Mouse (Mus musculus) erythroblast, adult 5-6 weeks (primary cell): ENCODE data around the gene Chaf1b. TPM values are rescaled to one million over a fixed set of nuclear protein-coding genes. Genes with fewer than 3 reads are reported as not detected.

Experiments
- ATAC-seq: replicated peaks from 2 replicates; pipeline ENCODE4 v1.8.0; 2016; ENCODE audit warnings: moderate number of reproducible peaks, mild to moderate bottlenecking, moderate TSS enrichment, inconsistent platforms; ENCODE audit not compliant: poor library complexity, low FRiP score, severe bottlenecking
- total RNA-seq, 2 experiments: library from RNA; stranded (forward) in 1 of 2; stranded (reverse) in 1 of 2; fragments of 150-400 nt in 1 of 2; fragments of 200-764, 138-1000 nt in 1 of 2; gene quantifications; 2 replicates each; pipeline versions ENCODE4 v1.2.3 to v1.2.4; 2015 to 2017; ENCODE audit warnings: low replicate concordance in 2 of 2

Chaf1b gene
- total RNA-seq, 2 experiments from 2014 or later: 6.9 to 16.4 TPM

DNA sequence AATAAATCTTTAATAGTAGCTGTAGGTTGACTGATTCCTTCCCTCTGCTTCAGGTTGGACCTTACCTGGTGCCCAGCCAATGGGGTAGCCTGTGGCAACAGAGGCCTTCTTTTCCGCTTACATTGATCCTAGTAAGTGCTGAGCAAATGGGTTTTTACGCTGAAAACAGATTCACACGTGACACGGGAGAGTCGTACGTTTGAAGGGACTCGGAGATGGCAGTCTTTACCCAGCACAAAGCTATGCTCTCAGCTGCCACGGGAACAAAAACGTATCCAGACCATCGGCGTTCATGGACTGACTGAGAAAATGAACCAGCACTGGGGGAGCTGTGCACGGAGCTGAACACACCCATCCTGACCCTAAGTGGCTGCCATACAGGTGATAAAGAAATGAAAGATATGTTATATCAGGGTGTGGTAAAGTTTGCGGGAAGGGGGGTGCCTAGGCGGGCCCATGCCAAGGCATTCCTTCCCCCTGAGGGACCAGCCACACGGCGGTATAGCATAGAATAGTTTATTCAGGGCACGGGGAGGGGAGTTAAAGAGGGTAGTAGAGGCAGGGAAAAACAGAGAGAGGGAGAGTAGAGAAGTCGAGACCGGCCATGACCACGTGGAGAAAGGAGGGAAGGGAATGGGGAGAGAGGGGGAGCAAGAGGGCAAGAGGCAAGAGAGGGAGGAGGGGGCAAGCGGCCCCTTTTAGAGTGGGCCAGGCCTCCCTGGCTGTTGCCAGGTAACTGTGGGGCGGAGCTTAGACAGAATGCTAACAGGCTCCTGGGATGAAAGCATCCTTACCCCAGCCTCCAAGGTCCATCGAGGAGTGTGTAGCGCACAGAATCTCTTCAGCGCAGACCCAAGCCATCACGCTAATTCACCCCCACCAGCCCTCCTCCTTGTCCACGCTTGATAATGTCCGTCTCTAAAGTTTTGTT, 27.3 kb downstream of the Chaf1b start:
- ATAC-seq: no peak

GRCm38 (mm10) chr16:93912158-93912557, 28.5 kb downstream of the Chaf1b start:
- ATAC-seq: no peak

DNA sequence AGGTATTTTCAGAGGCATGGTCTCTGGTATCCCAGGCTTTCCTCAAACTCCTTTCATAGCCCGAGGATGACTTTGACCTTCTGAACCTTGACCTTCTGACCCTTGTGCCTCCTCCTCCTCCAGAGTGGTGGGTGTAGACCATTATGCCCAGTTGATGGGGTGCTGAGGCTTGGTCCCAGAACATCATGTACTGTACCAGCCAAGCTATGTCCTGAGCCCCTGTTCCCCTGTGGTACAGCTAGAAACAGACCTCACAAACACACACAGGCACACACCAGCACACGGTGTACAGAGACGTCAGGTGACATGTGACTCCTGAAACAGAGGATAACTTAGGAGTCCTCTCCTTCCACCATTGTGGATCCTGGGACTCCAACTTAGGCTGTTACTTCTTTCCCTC, 29.1 kb downstream of the Chaf1b start:
- ATAC-seq: no peak

GRCm38 (mm10) chr16:93913881-93914576, 30.3 kb downstream of the Chaf1b start:
- no peak for ATAC-seq

DNA sequence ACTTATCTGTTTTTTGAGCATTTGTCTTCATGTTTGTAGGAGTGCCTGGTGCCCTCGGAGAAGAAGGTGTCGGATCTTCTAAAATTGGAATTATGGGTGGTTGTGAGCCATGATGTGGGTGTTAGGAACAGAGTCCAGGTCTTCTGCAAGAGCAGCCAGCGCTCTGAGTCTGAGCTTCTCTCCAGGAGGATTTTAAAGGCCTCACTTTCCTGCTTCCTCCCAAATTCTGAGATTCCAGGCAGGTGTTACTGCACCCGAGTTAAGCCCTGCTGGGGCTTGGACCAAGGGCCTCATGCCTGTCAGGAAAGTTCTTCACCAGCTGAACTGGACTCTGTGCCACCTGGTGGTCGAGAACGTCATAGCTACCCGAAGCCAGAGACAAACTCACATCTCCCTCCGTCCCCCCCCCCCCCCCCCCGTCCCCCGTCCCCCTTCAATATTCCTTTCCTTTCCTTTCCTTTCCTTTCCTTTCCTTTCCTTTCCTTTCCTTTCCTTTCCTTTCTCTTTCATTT, 31.7 kb downstream of the Chaf1b start:
- ATAC-seq: no peak

GRCm38 (mm10) chr16:93917712-93918678, 34.3 kb downstream of the Chaf1b start:
- peak; percentile 84 for ATAC-seq

- ATAC-seq: peak; percentile 15; the same call in 1 of the 2 replicates
Observed at GRCm38 (mm10) chr16:93918679-93919060, 35.0 kb downstream of the Chaf1b start.

- ATAC-seq: no peak
Observed at GRCm38 (mm10) chr16:93919189-93919588, 35.5 kb downstream of the Chaf1b start.

DNA sequence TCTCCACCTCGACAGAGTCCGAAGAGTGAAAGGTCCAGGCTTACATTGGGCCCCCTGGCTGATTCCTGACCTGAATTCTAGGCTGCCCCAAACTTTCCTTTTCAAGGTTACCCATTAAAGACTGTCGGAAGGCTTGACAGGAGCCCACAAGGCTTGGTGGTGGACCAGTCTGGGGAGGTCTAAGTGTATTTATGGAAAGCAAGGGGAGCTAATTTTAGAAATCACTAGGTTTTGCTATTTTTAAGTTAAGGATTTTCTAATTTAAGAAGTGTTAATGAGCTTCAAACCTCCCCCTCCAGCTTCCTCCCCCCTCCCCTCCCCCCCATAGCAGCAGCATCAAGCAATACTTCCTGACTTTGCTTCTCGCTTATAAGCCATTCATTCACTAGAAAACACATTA, 37.0 kb downstream of the Chaf1b start:
- ATAC-seq: no peak

DNA sequence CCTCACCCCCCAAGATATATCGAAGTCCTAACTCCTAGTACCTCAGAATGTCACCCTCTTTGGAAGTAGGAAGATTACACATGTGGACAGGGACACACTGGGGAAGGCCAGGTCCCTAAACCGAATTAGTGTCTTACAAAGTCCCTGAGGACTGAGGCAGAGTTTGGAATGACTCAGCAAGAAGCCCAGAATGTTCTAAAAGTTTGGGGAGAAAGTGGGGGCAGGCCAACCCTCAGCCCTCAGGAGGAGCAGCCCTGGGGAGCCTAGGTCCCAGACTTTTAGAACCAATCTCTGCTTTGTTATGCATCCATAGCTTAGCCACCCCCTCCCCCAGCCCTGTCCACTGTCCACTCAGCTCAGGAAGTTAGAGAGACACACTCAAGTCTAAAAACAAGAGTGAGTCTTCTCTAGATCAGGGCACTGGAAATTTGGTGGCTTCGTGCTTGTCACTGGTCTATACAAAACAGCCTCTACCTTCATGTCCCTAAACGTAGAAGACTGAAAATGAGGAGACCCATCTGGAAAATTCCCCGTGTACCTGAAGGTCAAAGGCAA, 39.2 kb downstream of the Chaf1b start:
- no peak for ATAC-seq

DNA sequence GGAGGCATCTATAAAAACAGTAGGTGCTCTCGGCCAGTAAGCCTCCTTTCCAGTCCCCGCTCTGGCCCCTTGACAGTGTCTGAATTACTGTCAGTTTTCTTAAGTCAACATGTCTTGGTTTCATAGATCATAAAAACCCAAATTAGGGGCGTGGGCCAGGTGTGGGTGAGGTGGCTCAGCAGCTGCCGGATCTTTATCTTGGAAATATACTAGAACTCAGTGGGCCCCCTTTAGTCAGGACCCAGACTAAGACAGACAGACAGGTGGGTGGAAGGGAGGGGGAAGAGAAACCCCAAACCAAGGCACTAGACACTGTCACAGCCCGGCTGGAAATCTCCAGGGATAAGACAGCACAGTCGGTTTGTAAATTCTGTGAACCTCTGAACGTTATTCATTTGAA, 40.1 kb downstream of the Chaf1b start:
- no peak for ATAC-seq

- ATAC-seq: no peak
Observed at GRCm38 (mm10) chr16:93925684-93926247, 42.1 kb downstream of the Chaf1b start.

GRCm38 (mm10) chr16:93929370-93930032, 45.8 kb downstream of the Chaf1b start:
- ATAC-seq: no peak

GRCm38 (mm10) chr16:93932185-93933168, 48.8 kb downstream of the Chaf1b start:
- ATAC-seq: no peak

DNA sequence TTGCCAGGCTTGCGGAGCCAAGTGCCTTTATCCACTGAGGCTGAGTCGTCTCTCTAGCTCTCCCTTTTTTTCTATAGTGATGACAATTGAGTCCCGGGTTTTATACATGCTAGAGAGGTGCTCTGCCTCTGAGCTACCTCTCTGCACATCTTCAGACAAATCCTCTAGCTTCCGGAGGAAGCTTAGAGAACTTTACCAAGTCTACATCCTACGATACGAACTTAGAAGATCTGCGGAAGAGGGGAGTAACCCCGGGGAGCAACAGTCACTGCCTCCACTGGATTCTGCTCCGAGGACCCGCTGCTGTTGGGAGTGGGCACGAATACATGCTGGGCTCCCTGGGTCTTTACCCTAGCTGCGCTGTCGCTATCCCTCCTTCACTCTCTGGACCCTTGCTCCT, 50.9 kb downstream of the Chaf1b start:
- ATAC-seq: no peak

- ATAC-seq: no peak
Observed at GRCm38 (mm10) chr16:93935009-93935408, 51.3 kb downstream of the Chaf1b start.

GRCm38 (mm10) chr16:93938400-93938846, 54.7 kb downstream of the Chaf1b start:
- ATAC-seq: no peak
